Mouse (Mus musculus) WW6 (cell line): ENCODE measurements around the gene Tmem40.

Experiments used
- DNase-seq: peaks from one replicate; pipeline ENCODE4 v3.0.0-alpha.2; 2013; ENCODE audit warnings: low read depth, low spot score

Tmem40 gene

DNA sequence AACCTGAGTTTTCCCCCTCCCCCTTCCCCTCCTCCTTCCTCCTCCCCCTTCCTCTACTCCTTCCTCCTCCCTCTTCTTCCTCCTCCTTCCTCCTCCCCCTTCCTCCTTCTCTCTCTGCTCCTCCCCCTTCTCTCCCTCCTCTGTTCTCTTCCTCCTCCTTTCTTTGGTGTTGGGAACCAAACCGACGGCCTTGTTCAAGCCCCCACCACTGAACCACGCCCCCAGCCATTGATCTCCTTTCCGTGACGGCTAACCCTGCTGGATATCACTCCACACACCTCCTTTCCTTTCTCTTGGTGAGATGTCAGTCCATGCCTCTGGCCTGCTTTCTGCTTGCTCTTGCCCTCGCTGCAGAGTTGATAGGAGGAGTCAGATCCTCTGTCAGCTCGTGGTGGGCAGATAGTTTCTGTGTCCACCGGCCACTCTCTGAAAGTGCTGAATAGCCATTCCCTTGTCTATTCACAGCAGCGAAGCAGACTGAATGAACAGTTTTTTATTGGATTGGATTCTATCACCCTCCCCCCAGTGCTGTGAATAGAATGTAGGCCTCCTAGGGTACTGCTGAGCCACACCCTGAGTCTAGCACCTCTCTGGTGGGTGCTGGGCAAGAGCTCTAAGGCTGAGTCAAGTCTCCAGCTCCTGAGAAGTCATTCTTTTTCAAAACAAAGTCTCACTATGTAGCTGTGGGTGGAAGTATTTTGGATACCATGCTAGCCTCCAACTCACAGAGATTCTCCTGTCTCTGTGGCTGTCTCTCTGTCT lies at the start of gene Tmem40:
Gene Tmem40 (minus strand): TSS at position 416 of the 762 bp plus-strand sequence.
- DNase-seq, result peak; percentile 67

DNA sequence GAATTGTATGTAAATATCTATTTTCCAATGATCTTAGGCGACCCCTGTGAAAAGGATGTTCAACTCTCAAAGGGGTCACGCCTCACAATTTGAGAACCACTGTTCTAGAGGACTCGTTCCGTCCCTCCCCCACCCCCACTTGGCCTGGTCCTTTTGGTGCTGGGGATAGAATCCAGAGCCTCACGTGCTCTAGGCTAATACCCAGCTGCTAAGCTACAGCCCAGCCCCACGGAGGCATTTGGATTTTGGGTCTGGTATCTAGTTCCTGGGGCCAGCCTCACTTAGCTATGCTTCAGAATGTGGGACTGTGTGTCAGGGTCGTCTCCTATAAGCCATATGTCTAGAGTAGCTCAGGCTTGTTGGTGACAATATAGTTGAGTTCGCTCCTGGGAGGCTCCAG lies 49.4 kb upstream of the Tmem40 start:
- no peak for DNase-seq

DNA sequence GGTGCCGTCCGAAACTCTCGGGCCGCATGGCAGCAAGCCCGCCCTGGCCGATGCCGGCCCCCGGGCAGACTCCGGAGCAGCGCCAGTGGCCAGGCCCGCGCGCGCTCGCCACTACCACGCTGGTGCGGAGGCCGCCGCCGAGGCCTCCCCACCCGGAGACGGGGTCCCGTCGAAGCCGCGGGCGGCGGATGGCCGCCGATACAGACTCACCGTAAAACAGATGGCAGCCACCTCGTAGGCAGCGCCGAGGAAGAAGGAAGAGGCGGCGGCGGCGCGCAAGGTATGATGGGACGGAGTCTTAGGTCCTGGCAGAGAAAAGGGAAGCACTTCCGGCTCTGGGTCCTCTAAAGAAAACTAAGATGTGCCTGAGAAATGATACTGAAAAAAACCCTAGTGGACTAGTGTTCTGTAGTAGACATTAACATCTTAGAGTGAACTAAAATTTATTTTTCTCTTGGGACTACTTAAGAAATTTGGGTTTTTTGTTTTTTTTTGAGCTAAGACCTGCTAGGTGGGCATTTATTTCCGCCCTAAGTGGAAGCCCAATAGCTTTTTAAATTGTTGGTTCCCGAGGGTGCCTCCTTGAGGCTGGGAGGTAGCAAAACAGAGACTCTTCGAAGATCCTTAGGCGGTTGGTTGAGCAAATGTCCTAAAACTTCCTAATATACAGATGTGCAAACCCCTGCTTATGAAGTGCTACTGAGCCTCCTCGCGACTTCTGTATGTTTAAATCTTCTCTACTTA lies 46.5 kb upstream of the Tmem40 start, which contains the start of gene Rpl32:
Gene Rpl32 (minus strand): TSS at position 260 of the 744 bp plus-strand sequence.
- DNase-seq, result peak; percentile 78

DNA sequence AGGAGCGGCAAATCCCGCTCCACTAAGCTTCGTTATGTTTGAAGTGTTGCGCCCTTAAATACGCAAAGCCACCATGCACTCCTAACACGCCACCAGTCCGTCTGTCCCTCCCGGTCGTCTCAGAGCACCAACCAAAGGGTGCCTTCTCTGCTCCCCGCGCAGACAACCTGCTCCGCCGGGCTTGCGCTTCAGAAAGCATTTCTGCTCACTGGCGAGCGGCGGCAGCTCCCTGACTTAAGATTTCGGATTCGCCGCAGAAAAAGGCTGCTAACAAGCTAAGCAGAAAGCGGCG lies 45.9 kb upstream of the Tmem40 start:
- DNase-seq, result no peak

DNA sequence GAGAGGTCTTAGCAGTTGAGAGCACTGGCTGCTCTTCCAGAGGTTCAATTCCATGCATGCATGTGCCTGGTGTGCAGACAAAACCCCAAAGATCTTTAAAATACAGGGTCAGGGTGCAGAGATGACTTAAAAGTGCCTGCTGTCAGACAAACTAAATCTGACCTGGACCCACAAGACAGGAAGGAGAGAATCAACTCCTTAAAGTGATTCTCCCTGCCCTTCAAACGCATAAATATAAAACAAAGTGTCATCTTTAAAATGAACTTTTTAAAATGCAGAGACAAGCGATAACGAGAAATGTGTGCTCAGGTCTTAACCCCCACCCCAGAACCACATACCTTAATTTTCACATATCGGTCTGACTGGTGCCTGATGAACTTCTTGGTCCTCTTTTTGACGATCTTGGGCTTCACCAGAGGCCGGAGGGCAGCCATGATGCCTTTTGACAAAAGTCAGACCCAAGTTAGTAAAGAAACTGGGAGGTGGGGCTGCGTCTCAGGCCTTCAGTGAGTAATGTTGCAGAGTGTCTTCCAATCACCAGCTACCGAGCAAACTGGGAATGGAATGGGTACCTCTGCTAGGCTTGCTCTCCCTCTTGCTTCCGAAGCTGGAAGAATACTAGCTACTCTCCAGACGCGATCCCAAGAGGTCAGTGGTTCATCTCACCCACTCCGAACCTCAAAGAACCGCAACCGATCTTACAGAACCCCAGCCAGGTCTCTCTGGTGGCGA lies 45.4 kb upstream of the Tmem40 start:
- DNase-seq, result no peak

DNA sequence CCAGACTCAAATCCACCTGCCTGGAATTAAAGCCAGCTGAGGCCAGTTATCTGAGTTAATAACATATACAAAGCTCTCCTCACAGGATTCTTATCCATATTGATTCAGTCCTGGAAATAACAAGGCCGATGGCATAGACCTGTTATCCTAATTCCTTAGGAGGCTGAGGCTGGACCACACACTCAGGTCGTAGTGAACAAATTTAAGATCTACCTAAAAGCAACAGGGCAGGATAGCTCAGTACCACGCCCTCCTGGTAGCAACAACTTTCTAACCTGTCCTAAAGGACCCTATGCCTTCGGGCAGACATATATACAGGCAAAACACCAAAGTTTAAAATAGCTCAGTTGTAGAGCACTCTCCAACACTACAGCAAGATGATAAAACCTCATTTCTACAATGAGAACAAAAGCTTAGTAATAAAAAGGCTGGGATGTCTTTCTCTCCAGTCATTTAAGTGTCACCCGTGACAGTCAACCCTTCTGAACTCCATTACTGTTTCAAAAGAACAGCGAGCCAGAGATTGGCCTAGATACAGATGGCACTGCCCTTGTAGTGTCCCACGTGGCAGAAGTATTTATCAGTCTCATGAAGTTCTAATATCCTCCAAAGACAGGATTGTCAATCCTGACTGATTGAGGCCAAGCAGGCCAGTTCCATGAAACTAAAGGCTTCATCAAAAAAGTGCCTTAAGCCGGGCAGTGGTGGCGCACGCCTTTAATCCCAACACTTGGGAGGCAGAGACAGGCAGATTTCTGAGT lies 42.4 kb upstream of the Tmem40 start:
- DNase-seq, result no peak

DNA sequence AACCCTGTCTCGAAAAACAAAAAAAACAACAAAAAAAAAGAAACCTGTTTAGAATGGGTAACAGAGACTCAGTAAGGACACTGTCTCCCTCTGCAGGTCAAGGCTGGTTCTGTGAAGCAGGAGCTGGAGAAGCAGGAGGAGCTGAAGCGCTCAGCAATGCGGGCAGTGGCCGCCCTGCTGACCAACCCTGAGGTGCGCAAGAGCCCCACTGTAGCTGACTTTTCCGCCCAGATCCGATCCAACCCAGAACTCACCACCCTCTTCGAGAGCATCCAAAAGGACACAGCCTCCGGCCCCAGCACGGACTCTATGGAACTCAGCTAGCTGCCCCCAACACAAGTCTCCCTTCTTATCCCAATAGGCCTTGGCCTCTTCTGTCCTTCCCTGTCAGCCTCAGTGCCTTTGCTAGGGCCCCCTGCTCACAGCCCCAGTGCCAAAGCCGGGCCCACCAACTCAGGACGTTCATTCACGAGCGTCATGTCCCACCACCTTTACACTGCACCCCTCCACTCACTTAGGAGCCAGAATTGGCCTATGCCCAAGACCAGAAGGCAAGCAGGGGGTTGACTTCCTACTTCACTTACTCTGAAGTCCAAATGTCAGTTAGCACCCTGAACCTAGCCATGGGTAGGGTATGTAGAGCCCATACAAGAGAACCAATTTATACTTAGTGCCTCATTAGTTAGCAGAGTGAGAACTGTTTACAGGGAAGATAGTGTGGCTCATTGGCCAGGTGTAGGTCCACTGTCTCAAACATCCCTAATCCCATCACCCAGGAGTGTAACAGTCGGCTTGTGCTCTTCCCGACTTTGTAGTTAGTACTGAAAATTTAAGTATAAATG lies 41.6 kb upstream of the Tmem40 start:
- peak; percentile 73 for DNase-seq

DNA sequence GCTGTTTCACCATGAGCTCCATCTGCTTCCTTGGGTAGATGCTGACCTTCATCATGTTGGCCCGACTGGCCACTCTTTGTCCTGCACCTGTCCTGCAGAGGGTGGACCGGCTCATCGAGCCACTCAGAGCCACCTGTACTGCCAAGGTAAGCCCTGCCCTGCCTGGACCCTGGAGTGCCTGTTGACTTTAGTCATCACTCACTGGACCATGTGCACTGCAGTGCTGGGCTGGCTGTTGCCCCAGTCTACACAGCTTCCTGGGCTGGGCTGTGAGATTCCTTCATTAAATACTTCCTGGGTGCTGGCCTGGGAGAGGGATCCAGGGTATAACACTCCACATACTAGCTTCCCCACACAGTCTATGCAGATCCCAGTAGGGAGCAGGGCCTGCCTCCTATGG lies 39.6 kb upstream of the Tmem40 start:
- DNase-seq, result no peak

DNA sequence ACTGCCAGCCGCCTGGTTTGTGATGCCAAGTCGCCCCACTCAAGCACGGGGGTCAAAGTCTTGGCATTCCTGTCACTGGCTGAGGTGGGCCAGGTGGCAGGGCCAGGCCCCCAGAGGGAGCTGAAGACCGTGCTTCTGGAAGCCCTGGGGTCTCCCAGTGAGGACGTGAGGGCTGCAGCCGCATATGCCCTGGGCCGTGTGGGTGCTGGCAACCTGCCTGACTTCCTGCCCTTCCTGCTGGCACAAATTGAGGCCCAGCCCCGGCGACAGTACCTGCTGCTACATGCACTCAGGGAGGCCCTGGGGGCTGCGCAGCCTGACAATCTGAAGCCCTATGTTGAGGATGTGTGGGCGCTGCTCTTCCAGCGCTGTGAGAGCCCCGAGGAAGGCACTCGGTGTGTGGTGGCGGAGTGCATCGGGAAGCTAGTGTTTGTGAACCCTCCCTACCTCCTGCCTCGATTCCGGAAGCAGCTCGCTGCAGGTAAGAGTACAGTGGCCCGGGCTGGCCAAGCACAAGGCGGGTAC lies 30.5 kb upstream of the Tmem40 start:
- DNase-seq, result no peak

DNA sequence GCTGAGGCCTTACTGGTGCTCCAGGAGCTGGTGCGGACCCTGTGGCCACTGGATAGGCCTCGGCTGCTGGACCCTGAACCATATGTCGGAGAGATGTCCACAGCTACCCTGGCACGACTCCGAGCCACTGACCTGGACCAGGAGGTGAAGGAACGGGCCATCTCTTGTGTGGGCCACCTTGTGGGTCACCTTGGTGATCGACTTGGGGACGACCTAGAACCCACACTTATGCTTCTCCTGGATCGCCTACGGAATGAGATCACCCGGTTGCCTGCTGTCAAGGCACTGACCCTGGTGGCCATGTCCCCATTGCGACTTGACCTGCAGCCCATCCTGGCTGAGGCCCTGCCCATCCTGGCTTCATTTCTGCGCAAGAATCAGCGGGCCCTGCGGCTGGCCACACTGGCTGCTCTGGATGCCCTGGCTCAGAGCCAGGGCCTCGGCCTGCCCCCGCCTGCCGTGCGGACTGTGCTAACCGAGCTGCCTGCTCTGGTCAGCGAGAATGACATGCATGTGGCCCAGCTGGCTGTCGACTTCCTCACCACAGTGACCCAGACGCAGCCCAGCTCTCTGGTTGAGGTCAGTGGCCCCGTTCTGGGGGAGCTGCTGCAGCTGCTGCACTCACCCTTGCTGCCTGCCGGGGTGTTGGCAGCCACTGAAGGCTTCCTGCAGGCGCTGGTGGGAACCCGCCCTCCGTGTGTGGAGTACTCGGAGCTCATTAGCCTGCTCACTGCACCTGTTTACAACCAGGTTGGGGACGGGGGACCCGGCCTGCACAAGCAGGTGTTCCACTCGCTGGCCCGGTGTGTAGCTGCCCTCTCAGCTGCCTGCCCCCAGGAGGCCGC lies 29.9 kb upstream of the Tmem40 start:
- DNase-seq, result no peak

DNA sequence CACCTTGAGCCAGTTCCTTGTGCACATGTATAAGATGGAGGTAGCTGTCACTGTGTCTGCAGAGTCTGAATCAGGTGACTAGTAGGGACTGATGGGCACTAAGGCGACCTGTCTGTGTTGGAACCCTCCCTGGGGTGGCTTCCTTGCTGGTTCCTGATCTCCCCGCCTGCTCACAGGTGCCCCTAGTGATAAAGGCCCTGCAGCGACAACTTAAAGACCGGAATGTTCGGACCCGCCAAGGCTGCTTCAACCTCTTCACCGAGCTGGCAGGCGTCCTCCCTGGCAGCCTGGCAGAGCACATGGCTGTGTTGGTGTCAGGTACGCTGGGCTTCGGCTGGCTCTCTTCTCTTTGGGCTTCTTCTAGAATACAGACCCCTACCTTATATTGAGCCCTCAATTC lies 28.8 kb upstream of the Tmem40 start:
- no peak for DNase-seq

DNA sequence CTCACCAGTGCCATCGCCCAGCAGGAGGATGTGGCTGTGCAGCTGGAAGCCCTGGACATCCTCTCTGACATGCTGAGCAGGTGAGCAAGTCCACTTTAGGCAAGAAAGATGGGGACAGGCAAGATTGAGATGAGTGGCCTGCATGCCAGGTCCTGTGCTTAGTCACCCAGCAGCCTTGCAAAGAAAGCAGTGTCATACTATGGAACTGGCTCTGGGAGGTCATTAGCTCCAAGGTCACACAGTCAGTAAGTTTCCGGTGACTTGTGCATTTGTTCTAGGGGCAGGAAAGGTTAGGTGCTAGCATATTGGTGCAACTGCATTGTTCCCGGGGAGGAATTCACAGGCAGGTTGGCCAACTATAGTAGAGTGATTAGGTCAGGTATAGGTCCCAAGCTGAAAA lies 20.6 kb upstream of the Tmem40 start:
- no peak for DNase-seq

DNA sequence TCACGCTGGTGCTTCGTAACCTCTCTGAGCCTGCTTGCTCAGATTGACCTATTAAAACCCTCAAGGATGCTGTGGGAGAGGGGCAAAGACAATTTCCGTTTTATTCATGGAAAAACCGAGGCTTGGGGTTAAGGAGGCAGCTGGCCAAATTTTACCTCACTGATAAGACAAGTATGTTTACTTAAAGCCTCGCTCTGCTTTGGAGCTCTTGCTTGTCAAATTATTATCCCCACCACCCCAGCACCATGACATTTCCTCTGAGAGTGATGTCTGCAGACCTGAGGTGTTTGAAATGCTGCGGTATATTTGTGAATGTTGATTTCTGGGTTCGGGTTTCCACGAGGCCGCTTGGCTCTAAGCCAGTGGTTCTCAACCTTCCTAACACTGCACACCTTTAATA lies 14.2 kb upstream of the Tmem40 start:
- DNase-seq, result no peak

DNA sequence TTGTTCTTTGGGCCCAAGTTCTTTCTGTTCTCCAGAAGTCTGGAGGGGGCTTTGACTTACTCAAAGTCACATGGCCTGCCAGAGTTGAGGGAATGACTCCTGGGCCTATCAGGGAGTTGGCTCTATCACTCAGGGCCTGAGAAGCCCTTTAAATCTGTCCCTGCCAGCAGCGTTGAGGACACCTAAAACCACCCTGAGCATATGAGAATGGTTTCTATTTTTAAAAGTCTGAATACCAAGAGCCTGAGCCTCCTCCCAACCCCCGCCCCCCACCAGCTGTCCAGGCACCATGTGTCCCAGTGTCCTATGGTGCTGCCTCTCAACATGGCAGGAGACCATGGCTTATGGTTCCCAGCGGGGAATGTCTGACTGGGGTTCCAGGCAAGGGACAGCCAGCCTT lies 13.6 kb upstream of the Tmem40 start:
- DNase-seq, result no peak

DNA sequence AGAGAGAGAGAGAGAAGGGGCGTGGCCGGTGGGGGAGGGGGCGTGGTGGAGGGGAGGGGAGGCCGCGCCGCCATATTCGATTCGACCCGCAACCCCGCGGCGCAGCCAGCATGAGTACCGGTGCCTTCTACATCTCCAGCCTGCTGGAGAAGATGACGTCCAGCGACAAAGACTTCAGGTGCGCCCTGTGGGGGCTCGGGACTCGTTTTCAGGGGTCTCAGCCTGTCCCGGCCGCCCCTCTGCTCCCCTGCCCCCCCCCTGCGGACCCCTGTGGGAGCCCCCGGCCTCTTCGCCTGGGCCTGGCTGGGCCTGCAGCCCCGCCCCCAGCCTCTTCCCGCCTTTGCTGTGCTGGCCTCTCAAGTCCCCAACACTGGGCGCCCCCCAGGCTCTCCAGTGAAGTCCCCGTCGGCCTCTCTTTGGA lies 12.3 kb upstream of the Tmem40 start, which contains the start of gene Cand2:
Gene Cand2 (plus strand): TSS at position 38 of the 421 bp plus-strand sequence.
- DNase-seq, result no peak

DNA sequence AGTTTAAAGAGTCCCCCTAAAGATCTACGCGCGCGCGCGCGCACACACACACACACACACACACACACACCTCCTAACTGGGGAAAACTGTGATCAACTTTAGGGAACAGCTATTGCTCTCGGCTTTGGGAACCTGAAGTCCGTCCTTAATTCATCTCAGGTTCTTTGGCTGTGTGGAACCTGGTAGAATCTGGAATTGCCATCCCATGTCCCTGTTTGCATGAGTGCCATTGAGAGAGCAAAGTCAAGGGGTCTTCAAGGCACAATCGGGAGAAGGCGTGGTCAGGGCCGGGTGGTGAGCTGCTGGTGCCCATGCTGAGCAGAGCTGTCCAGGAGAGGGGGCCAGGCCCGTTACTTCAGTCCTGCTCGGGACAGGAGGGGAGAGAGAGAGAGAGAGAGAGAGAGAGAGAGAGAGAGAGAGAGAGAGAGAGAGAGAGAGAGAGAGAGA lies 11.8 kb upstream of the Tmem40 start:
- no peak for DNase-seq

DNA sequence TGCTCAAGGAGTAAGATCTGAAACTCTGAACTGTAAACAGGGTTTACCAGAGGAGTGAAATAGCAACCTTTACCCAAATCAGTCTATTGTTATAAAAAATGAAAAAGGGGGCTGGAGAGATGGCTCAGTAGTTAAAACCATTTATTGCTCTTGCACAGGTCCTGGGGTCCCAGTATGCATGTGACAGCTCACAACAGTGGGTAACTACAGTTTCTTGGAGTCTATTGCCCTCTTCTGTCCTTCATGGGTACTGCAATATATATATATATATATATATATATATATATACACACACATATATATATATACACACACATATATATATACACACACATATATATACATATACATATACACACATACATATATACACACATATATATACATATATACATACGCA lies 10.4 kb upstream of the Tmem40 start:
- no peak for DNase-seq

DNA sequence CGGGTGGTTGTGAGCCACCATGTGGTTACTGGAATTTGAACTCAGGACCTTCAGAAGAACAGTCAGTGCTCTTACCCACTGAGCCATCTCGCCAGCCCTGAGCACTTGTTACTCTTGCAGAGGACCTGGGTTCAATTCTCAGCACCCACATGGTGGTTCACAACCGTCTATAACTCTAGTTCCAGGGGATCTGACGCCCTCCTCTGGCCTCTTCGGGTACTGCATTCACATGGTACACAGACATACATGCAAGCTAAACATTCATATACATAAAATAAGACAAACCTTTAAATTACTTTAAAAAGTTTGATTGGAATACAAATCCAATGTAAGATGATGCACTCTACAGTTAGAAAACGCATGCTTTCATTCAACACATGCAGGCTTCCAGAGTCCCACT lies 10.0 kb upstream of the Tmem40 start:
- DNase-seq, result no peak

DNA sequence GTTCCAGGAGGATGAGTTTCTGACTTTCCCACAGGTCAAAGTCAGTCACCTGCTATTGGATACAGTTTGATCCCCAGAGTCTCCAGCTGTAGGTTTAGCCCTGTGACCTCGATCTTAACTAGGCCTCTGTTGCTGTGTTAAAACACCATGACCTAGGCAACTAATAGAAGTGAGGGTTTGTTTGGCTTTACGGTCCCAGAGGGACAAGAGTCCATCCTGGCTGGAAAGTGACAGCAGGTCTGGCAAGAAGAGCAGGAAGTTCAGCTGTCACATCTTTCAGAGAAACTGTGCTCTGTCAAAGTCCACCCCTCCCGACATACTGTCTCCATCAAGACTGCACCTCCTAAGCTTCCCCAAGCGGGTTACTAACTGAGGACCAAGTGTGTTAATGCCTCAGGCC lies 8.6 kb upstream of the Tmem40 start:
- no peak for DNase-seq
